Mouse (Mus musculus) CH12.LX (cell line): ENCODE data around the gene Spsb4. TPM values are rescaled to one million over a fixed set of nuclear protein-coding genes. Genes with fewer than 3 reads are reported as not detected.
A peak's percentile ranks its signal among the peaks of the same experiment; 100 is the strongest.

Experiments
- DNase-seq: peaks from one replicate; pipeline ENCODE4 v3.0.0-alpha.2; 2013; ENCODE audit errors: extremely low read depth
- H3K27ac ChIP-seq: 2 replicates; pipeline ENCODE4 v1.5.1; 2012; ENCODE audit warnings: low read depth, mild to moderate bottlenecking, control low read depth, moderate library complexity; ENCODE audit not compliant: insufficient read depth
- H3K27me3 ChIP-seq: replicated peaks from 2 replicates; pipeline ENCODE3; 2012; ENCODE audit warnings: inconsistent platforms
- H3K36me3 ChIP-seq, 2 experiments: replicated peaks in 1 of 2; 2 replicates each; pipeline versions ENCODE3 to v1.6.1; 2012; ENCODE audit warnings: inconsistent platforms in 1 of 2, low read length in 1 of 2, mild to moderate bottlenecking in 1 of 2, mixed read lengths in 1 of 2, moderate library complexity in 1 of 2; ENCODE audit not compliant: control insufficient read depth in 1 of 2, insufficient read depth in 1 of 2
- H3K4me1 ChIP-seq, 2 experiments: 2 replicates each; pipeline ENCODE4 v1.6.1; 2012; ENCODE audit warnings: inconsistent platforms in 1 of 2, moderate library complexity in 1 of 2; ENCODE audit not compliant: insufficient read depth in 2 of 2, control insufficient read depth in 1 of 2
- H3K4me2 ChIP-seq: 2 replicates; pipeline ENCODE4 v1.6.1; 2012; ENCODE audit warnings: low read depth, mild to moderate bottlenecking, control low read depth; ENCODE audit not compliant: poor library complexity, insufficient read depth, severe bottlenecking
- H3K4me3 ChIP-seq, 3 experiments: fragments of 150-350 bp in 1 of 3; sonication (generic) in 1 of 3; replicated peaks in 1 of 3; 2 replicates each; pipeline versions ENCODE3 to v1.5.1; 2011 to 2012; ENCODE audit warnings: low read depth in 2 of 3, low read length in 2 of 3, mild to moderate bottlenecking in 2 of 3, moderate library complexity in 2 of 3, control low read depth in 1 of 3, improper control_type of control experiment in 1 of 3, inconsistent platforms in 1 of 3, mixed read lengths in 1 of 3; ENCODE audit not compliant: poor library complexity in 1 of 3
- H3K79me2 ChIP-seq: replicated peaks from 2 replicates; pipeline ENCODE4 v1.6.1; 2012; ENCODE audit warnings: mild to moderate bottlenecking, moderate library complexity; ENCODE audit not compliant: control insufficient read depth, poor library complexity, insufficient read depth, severe bottlenecking; ENCODE audit errors: extremely low read depth
- H3K9ac ChIP-seq: 2 replicates; pipeline ENCODE4 v1.6.1; 2012; ENCODE audit warnings: low read depth, mild to moderate bottlenecking, control low read depth, moderate library complexity; ENCODE audit not compliant: insufficient read depth
- H3K9me3 ChIP-seq: replicated peaks from 2 replicates; pipeline ENCODE3; 2012; ENCODE audit warnings: low read length, inconsistent platforms, mixed read lengths
- BHLHE40 ChIP-seq: IDR thresholded peaks from 2 replicates; pipeline ENCODE4 v1.6.1; 2011; ENCODE audit warnings: mild to moderate bottlenecking, low read depth, low read length, improper control_type of control experiment
- CHD1 ChIP-seq: IDR thresholded peaks from 2 replicates; pipeline ENCODE4 v1.6.1; 2012; ENCODE audit warnings: low read depth, low read length, improper control_type of control experiment, inconsistent platforms
- CHD2 ChIP-seq: IDR thresholded peaks from 2 replicates; pipeline ENCODE4 v1.6.1; 2011; ENCODE audit warnings: low read length, improper control_type of control experiment
- CTCF ChIP-seq, 2 experiments: IDR thresholded peaks in 1 of 2; conservative IDR thresholded peaks in 1 of 2; 2 replicates each; pipeline ENCODE4 v1.5.1; 2011 to 2012; ENCODE audit warnings: low read depth in 2 of 2, low read length in 2 of 2, improper control_type of control experiment in 1 of 2, inconsistent platforms in 1 of 2, mild to moderate bottlenecking in 1 of 2, moderate library complexity in 1 of 2
- ELF1 ChIP-seq: IDR thresholded peaks from 2 replicates; pipeline ENCODE4 v1.6.1; 2014; ENCODE audit warnings: low read depth, mild to moderate bottlenecking, inconsistent platforms, low read length, improper control_type of control experiment
- EP300 ChIP-seq: IDR thresholded peaks from 2 replicates; pipeline ENCODE4 v1.6.1; 2011; ENCODE audit warnings: low read length, improper control_type of control experiment
- ETS1 ChIP-seq: conservative IDR thresholded peaks from 2 replicates; pipeline ENCODE4 v1.6.1; 2012; ENCODE audit warnings: low read depth, mild to moderate bottlenecking, inconsistent platforms, low read length, improper control_type of control experiment, moderate library complexity
- MAZ ChIP-seq: IDR thresholded peaks from 2 replicates; pipeline ENCODE4 v1.6.1; 2012; ENCODE audit warnings: low read depth, mild to moderate bottlenecking, inconsistent platforms, low read length, improper control_type of control experiment, moderate library complexity
- MEF2A ChIP-seq: IDR thresholded peaks from 2 replicates; pipeline ENCODE4 v1.6.1; 2014; ENCODE audit warnings: low read depth, mild to moderate bottlenecking, inconsistent platforms, low read length, improper control_type of control experiment, borderline replicate concordance
- MXI1 ChIP-seq: IDR thresholded peaks from 2 replicates; pipeline ENCODE4 v1.6.1; 2011; ENCODE audit warnings: mild to moderate bottlenecking, low read depth, low read length, improper control_type of control experiment
- MYC ChIP-seq: IDR thresholded peaks from 2 replicates; pipeline ENCODE4 v1.6.1; 2011; ENCODE audit warnings: low read depth, mild to moderate bottlenecking, improper control_type of control experiment, low read length
- NELFE ChIP-seq: IDR thresholded peaks from 2 replicates; pipeline ENCODE4 v1.6.1; 2011; ENCODE audit warnings: low read depth, low read length, improper control_type of control experiment
- PAX5 ChIP-seq: IDR thresholded peaks from 2 replicates; pipeline ENCODE4 v1.6.1; 2012; ENCODE audit warnings: low read length, inconsistent platforms, mixed read lengths
- POLR2A ChIP-seq: IDR thresholded peaks from 2 replicates; pipeline ENCODE4 v1.6.1; 2011; ENCODE audit warnings: low read depth, mild to moderate bottlenecking, improper control_type of control experiment, low read length
- POLR2AphosphoS2 ChIP-seq: IDR thresholded peaks from 2 replicates; pipeline ENCODE4 v1.6.1; 2011; ENCODE audit warnings: low read depth, low read length, improper control_type of control experiment
- RAD21 ChIP-seq: IDR thresholded peaks from 2 replicates; pipeline ENCODE4 v1.6.1; 2011; ENCODE audit warnings: low read depth, mild to moderate bottlenecking, low read length, improper control_type of control experiment, moderate library complexity
- SMC3 ChIP-seq: IDR thresholded peaks from 2 replicates; pipeline ENCODE4 v1.6.1; 2011; ENCODE audit warnings: low read depth, low read length, improper control_type of control experiment
- TCF12 ChIP-seq: IDR thresholded peaks from 2 replicates; pipeline ENCODE4 v1.6.1; 2014; ENCODE audit warnings: low read depth, mild to moderate bottlenecking, inconsistent platforms, low read length, improper control_type of control experiment
- UBTF ChIP-seq: IDR thresholded peaks from 2 replicates; pipeline ENCODE4 v1.6.1; 2012; ENCODE audit warnings: low read depth, mild to moderate bottlenecking, inconsistent platforms, low read length, improper control_type of control experiment, moderate library complexity
- USF2 ChIP-seq: conservative IDR thresholded peaks from 2 replicates; pipeline ENCODE4 v1.6.1; 2011; ENCODE audit warnings: low read depth, low read length, improper control_type of control experiment
- ZNF384 ChIP-seq: IDR thresholded peaks from 2 replicates; pipeline ENCODE4 v1.6.1; 2012; ENCODE audit warnings: low read depth, low read length, improper control_type of control experiment, inconsistent platforms
- dilution Hi-C: fragments of 300-500 bp; cut with MboI; formaldehyde crosslinking; loops from 2 replicates; pipeline ENCODE4 v1.14.3; 2020; ENCODE audit warnings: low sequenced_read_pairs; ENCODE audit not compliant: extremely low pct_unique_long_range_greater_than_20kb, extremely low pct_ligation_motif_present
- in situ Hi-C: fragments of 300-500 bp; cut with MboI; formaldehyde crosslinking; loops from 3 replicates; pipeline ENCODE4 v1.14.3; 2019; ENCODE audit warnings: low sequenced_read_pairs, low pct_ligation_motif_present, low pct_unique_long_range_greater_than_20kb, mixed read lengths
- polyA plus RNA-seq: library from polyadenylated mRNA; unstranded; fragments of >175 nt; gene quantifications from 2 replicates; pipeline ENCODE4 v1.2.1, GENCODE M21; 2012; ENCODE audit warnings: low read depth; ENCODE audit not compliant: insufficient read length
- total RNA-seq, 2 experiments: library from RNA; depleted of rRNA; stranded (reverse); fragments of 300-350 nt in 1 of 2; fragments of >200 nt in 1 of 2; gene quantifications; 2 replicates each; pipeline ENCODE4 v1.2.3; 2012 to 2014

The Spsb4 gene
- total and polyA plus RNA-seq, 3 experiments = not detected

DNA sequence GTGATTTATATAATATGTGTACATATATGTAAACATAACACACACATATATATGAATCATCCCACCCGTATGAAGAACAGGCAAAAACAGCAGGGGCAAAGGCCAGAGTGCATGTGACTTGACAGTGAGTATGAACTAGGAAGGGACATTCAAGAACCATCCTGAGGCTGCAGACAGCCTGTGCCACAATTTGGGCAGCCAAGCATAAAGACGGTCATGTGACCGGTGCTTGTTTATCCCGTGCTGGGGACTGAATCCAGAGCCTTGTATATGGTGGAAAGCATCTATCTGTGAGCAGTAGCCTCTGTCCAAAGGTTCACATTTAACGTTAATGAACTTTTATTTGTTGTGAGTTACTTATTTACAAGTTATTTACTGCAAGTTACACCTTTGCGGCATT, 103.8 kb downstream of the Spsb4 start:
- dilution Hi-C loops (no loop called here), in situ Hi-C loops (no loop called here)
- no peaks in the 10 kb centered on the region for H3K36me3 ChIP-seq
- no peak overlapping the region for H3K4me3 ChIP-seq
- no peak overlapping the region for H3K27ac ChIP-seq
- no peak overlapping the region for H3K9ac ChIP-seq
- no peaks in the 10 kb centered on the region for H3K4me1 ChIP-seq
- H3K27me3 ChIP-seq = peaks cover 14% of the 10 kb centered on the region
- no peak overlapping the region for H3K4me2 ChIP-seq
- no peaks in the 10 kb centered on the region for H3K79me2 ChIP-seq
- no peak for DNase-seq
- peaks cover 14% of the 10 kb centered on the region for H3K9me3 ChIP-seq
- TF ChIP-seq ETS1 (no peak), TCF12 (no peak), EP300 (no peak), MXI1 (no peak), MEF2A (no peak), MAZ (no peak), ZNF384 (no peak), POLR2AphosphoS2 (no peak), SMC3 (no peak), USF2 (no peak), RAD21 (no peak), CTCF (conservative IDR thresholded peaks at IDR 0.05 in 1 of 2, IDR thresholded peaks at IDR 0.05 in 1 of 2; ENCODE audit: low read depth in 2 of 2, low read length in 2 of 2) (no peak)

DNA sequence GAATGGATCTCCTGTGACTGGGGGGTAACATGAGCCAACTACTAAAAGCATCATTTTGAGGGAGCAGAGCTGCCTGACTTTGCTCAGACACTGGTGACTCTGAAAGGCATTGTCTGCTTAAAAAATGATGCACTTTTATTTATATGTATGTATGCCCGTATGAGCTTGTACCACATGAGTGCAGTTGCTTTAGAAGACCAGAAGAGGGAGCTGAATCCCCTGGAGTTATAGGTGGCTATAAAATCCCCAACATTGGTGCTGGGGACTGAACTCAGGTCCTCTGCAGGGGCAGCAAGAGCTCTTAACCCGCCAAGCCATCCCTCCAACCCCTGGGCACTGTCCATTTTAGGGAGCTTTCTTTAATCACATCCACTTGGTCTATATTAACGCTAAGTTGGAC, 104.6 kb downstream of the Spsb4 start:
- no peak overlapping the region for H3K4me2 ChIP-seq
- peak; percentile 6 to 40; a peak in 2 of 4 replicates for TF ChIP-seq CTCF (conservative IDR thresholded peaks at IDR 0.05 in 1 of 2, IDR thresholded peaks at IDR 0.05 in 1 of 2; ENCODE audit: low read depth in 2 of 2, low read length in 2 of 2)
- TF ChIP-seq POLR2A = no peak
- no peak for TF ChIP-seq NELFE
- H3K27ac ChIP-seq = no peak overlapping the region
- no peaks in the 10 kb centered on the region for H3K79me2 ChIP-seq
- no peaks in the 10 kb centered on the region for H3K4me1 ChIP-seq
- dilution Hi-C loops = no loop called here
- no peak overlapping the region for H3K4me3 ChIP-seq
- DNase-seq = no peak
- H3K36me3 ChIP-seq = no peaks in the 10 kb centered on the region
- in situ Hi-C loops = no loop called here
- no peak overlapping the region for H3K9ac ChIP-seq
- peaks cover 5% of the 10 kb centered on the region for H3K9me3 ChIP-seq
- peaks cover 21% of the 10 kb centered on the region for H3K27me3 ChIP-seq

DNA sequence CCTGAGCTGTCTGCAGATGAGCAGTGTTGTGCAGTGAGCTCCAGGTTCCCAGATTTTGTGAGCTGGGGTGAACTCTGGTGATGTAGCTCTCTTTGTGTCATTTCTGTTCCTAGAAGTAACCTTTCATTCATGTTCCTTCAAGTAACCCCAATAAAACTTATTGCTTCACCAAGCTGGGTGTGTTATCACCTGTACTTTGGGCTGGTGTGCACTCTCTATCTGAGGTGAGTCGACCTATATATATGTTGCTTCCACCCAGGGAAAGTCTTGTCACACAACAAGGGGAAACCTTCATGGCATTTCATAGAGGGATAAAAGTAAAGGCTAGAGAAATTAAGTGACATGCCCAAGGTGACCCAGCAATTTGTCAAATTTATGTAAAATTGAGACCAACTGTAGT, 109.1 kb downstream of the Spsb4 start:
- Histone ChIP-seq H3K27me3 (peaks cover 36% of the 10 kb centered on the region), H3K36me3 (no peaks in the 10 kb centered on the region), H3K27ac (no peak overlapping the region), H3K4me1 (no peaks in the 10 kb centered on the region), H3K79me2 (no peaks in the 10 kb centered on the region), H3K9me3 (no peaks in the 10 kb centered on the region), H3K4me3 (no peak overlapping the region), H3K9ac (no peak overlapping the region), H3K4me2 (no peak overlapping the region)
- dilution Hi-C loops (no loop called here), in situ Hi-C loops (no loop called here)
- TF ChIP-seq BHLHE40 (no peak), PAX5 (no peak), ZNF384 (no peak), UBTF (no peak), POLR2A (no peak), CHD1 (no peak), ELF1 (no peak), RAD21 (no peak), ETS1 (no peak), CHD2 (no peak), MYC (no peak)
- no peak for DNase-seq
